16 mouse cellular contexts compared by ENCODE assay signal in genomic region chr10:8504832-8505231, GRCm38 (mm10). TPM values are rescaled to one million over a fixed set of nuclear protein-coding genes. Genes with fewer than 3 reads are reported as not detected.
DNase-seq lines count a peak whose midpoint lies in the region; ATAC-seq and TF ChIP-seq lines count a peak whose summit lies in the region.
"Had no signal": no experiment of that assay in that cellular context is flagged by ENCODE, and none has a peak within 500 bp of the region (broad histone marks: within the 10 kb centered on the region; RNA-seq: fewer than 3 reads in every experiment).

No protein-coding gene starts in this region.

- TF ChIP-seq POLR2A in lung, adult 2 months (IDR thresholded peaks at IDR 0.05; ENCODE audit: borderline replicate concordance, extremely low read depth, low read depth, low read length) = no peak

- H3K4me1 ChIP-seq in lung, postnatal 0 days (ENCODE audit: insufficient read depth, low read depth, low read length) = 0 out of 2 replicates have a peak, but pooled peaks cover 6% of the 10 kb centered on the region
- H3K4me1 ChIP-seq in lung, adult 2 months (ENCODE audit: control insufficient read depth, insufficient read depth, low read length) = no peaks in the 10 kb centered on the region; the same call in 1 of the 2 replicates

- no peak for TF ChIP-seq EP300 in lung, postnatal 0 days (IDR thresholded peaks at IDR 0.05)

- DNase-seq in gastrocnemius, adult 18-20 months (ENCODE audit: low spot score) = peak; percentile 50
- no peak for DNase-seq in gastrocnemius, postnatal 4 days (ENCODE audit: low spot score in 2 of 2)
- DNase-seq in lung, postnatal 0 days (ENCODE audit: low spot score) = no peak
- DNase-seq in lung, adult 2 months = no peak
- DNase-seq in gastrocnemius, postnatal 10 days = peak; percentile 27
- DNase-seq in testis, postnatal 10 days (ENCODE audit: low spot score) = peak; percentile 72
- DNase-seq in kidney, postnatal 4 days = no peak
- DNase-seq: adrenal gland, adult 8-10 months; kidney, postnatal 14 days; liver, postnatal 0 days; retina, postnatal 1 day had no signal

- no peak overlapping the region for H3K4me3 ChIP-seq in lung, postnatal 0 days (ENCODE audit: low read depth, low read length)
- H3K4me3 ChIP-seq in lung, adult 2 months (replicated peaks; ENCODE audit: extremely low read depth, low read depth, low read length) = no peak overlapping the region
- H3K4me3 ChIP-seq: intestine, embryonic 15.5 days; limb, embryonic 12.5 days had no signal

- no peak for ATAC-seq in lung, postnatal 0 days
- ATAC-seq in cerebellum, adult (ENCODE audit: insufficient number of reproducible peaks, low FRiP score, low TSS enrichment) = no peak
- ATAC-seq: intestine, embryonic 15.5 days; liver, postnatal 0 days; Patski had no signal

- no peak for TF ChIP-seq CTCF in lung, postnatal 0 days (IDR thresholded peaks at IDR 0.05)
- TF ChIP-seq CTCF in lung, adult 2 months (IDR thresholded peaks at IDR 0.05; ENCODE audit: insufficient read depth, low read length) = no peak

- WGBS in lung, postnatal 0 days = 67% methylated on average over 4 of the region's 4 CpGs
- 65% methylated on average over 4 of the region's 4 CpGs for WGBS in lung, adult 2 months

- peak overlapping the region; percentile 48 for H3K27ac ChIP-seq in lung, postnatal 0 days (ENCODE audit: low read length)
- H3K27ac ChIP-seq: intestine, embryonic 15.5 days; limb, embryonic 12.5 days had no signal

- no peaks in the 10 kb centered on the region for H3K36me3 ChIP-seq in lung, postnatal 0 days (ENCODE audit: insufficient read depth, low read length)
- H3K36me3 ChIP-seq: intestine, embryonic 15.5 days; limb, embryonic 12.5 days had no signal

- H3K9ac ChIP-seq in lung, postnatal 0 days (replicated peaks; ENCODE audit: low read depth) = no peak overlapping the region
- H3K9ac ChIP-seq: intestine, embryonic 15.5 days; limb, embryonic 12.5 days; liver, postnatal 0 days had no signal

- H3K27me3 ChIP-seq in lung, postnatal 0 days (replicated peaks; ENCODE audit: insufficient read depth, low read length) = no peaks in the 10 kb centered on the region
- H3K27me3 ChIP-seq: intestine, embryonic 15.5 days; limb, embryonic 12.5 days; Patski had no signal

- no peaks in the 10 kb centered on the region for H3K9me3 ChIP-seq in lung, postnatal 0 days (ENCODE audit: low read length)
- H3K9me3 ChIP-seq: intestine, embryonic 15.5 days; limb, embryonic 12.5 days had no signal

- H3K4me2 ChIP-seq in lung, postnatal 0 days (replicated peaks; ENCODE audit: low read depth, low read length) = peak overlapping the region; percentile 25; the same call in 1 of the 2 replicates
- H3K4me2 ChIP-seq: intestine, embryonic 15.5 days; limb, embryonic 12.5 days; midbrain, embryonic 11.5 days had no signal

RNA-seq across cellular contexts. Expression of gene Ust, which starts 13.8 kb away (rescaled TPM):
- 1 to 10 TPM; 1.1 to 1.2 TPM for total RNA-seq in gastrocnemius, adult 18-20 months (2021)
- 1 to 10 TPM; 5.1 to 6.1 TPM for total RNA-seq in gastrocnemius, postnatal 4 days (2021)
- polyA plus RNA-seq in lung, postnatal 0 days (2015; fragmentation: Nextera tagmentation; extraction: Ambion mirVana) = 6.3 and 6.8 TPM in 2 replicates
- polyA plus RNA-seq in lung, adult 2 months (2012; rRNA removed) = 3.3 and 3.6 TPM in 2 replicates
- 1 to 10 TPM; 3.4 to 5.1 TPM for total RNA-seq in gastrocnemius, postnatal 10 days (2021)

Comparison
In these comparisons a context has a peak if more than half of its experiments do, and no peak if none do; other contexts are left out.
1. DNase-seq: peak in gastrocnemius, adult 18-20 months (single experiment), gastrocnemius, postnatal 10 days (single experiment) and testis, postnatal 10 days (single experiment); none in gastrocnemius, postnatal 4 days (0 of 2), lung, postnatal 0 days (single experiment), lung, adult 2 months (single experiment) and kidney, postnatal 4 days (0 of 2).